Mouse (Mus musculus) embryonic facial prominence, embryonic 15.5 days (tissue): Measurements from ENCODE around the gene Mansc4. TPM values are rescaled to one million over a fixed set of nuclear protein-coding genes. Genes with fewer than 3 reads are reported as not detected.

Experiments used
- ATAC-seq: fragments of 200-750 bp; cut with Nextera tagmentation; 2 replicates; pipeline ENCODE4 v1.8.0; 2017; ENCODE audit warnings: low read depth, moderate TSS enrichment; ENCODE audit not compliant: insufficient number of reproducible peaks, low FRiP score, low TSS enrichment
- H3K27ac ChIP-seq: fragments of 300-500 bp; sonication (generic); replicated peaks from 2 replicates; pipeline ENCODE4 v1.5.1; 2015; ENCODE audit warnings: mild to moderate bottlenecking, inconsistent platforms
- H3K27me3 ChIP-seq: fragments of 300-500 bp; sonication (generic); 2 replicates; pipeline ENCODE4 v1.6.1; 2015; ENCODE audit warnings: inconsistent platforms
- H3K36me3 ChIP-seq: fragments of 300-500 bp; sonication (generic); 2 replicates; pipeline ENCODE4 v1.6.1; 2015; ENCODE audit warnings: mild to moderate bottlenecking, inconsistent platforms
- H3K4me1 ChIP-seq: fragments of 300-500 bp; sonication (generic); 2 replicates; pipeline ENCODE4 v1.6.1; 2015; ENCODE audit warnings: inconsistent platforms
- H3K4me2 ChIP-seq: fragments of 300-500 bp; sonication (generic); replicated peaks from 2 replicates; pipeline ENCODE4 v1.6.1; 2015; ENCODE audit warnings: mild to moderate bottlenecking, inconsistent platforms
- H3K4me3 ChIP-seq: fragments of 300-500 bp; sonication (generic); replicated peaks from 2 replicates; pipeline ENCODE4 v1.5.1; 2015; ENCODE audit warnings: mild to moderate bottlenecking, inconsistent platforms
- H3K9ac ChIP-seq: fragments of 300-500 bp; sonication (generic); 2 replicates; pipeline ENCODE4 v1.6.1; 2015; ENCODE audit warnings: inconsistent platforms
- H3K9me3 ChIP-seq: fragments of 300-500 bp; sonication (generic); replicated peaks from 2 replicates; pipeline ENCODE4 v1.6.1; 2016; ENCODE audit warnings: inconsistent platforms
- WGBS: fragments of 180-500 bp; shearing (Covaris S2); methylation state at CpG from one replicate; pipeline ENCODE4 v1.1.7; 2015; 5-methylcytosine and 5-hydroxymethylcytosine counted together
- polyA plus RNA-seq: library from polyadenylated mRNA; unstranded; fragments of >200 nt; fragmentation: Nextera tagmentation; extraction: Ambion mirVana; gene quantifications from 2 replicates; pipeline ENCODE4 v1.2.1, GENCODE M21; 2015

Mansc4 gene
- polyA plus RNA-seq, 1 experiment from 2014 or later: 1.4 TPM

DNA sequence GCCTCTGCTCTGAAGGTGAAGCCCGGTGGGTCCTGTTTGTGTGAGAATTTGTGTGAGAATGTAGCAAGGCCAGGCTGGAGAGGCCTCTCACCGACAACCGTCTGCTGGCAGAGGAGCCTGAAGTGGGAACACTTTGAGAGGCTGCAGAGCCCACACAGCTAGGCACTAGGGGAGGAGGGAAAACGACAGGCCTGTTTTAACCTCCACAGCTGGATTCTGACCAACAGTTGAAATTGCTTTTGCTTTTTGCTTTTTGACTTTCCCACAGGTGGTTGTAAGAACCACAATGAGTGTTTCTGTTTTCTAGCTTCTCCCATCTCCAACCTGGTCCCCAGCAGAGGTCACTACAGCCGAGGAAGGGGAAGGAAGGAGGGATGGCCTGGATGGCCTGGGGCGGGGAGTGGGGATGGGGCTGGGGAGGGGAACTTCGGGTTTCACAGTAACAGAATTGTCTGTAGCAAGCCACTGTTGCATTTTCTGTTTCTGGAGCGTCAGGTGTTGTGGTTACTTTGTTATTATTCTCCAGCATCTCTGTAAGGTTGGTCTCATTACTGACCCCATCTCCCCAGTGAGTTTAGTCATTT is 10.6 kb upstream of the Mansc4 start:
- Histone ChIP-seq H3K9me3 (no peaks in the 10 kb centered on the region), H3K4me2 (no peak overlapping the region), H3K36me3 (peaks cover 18% of the 10 kb centered on the region; the same call in 1 of the 2 replicates), H3K4me3 (no peak overlapping the region), H3K4me1 (peaks cover 17% of the 10 kb centered on the region), H3K27ac (no peak overlapping the region), H3K27me3 (no peaks in the 10 kb centered on the region), H3K9ac (no peak overlapping the region)
- no peak for ATAC-seq
- WGBS: 37% methylated on average over 8 of the region's 8 CpGs

DNA sequence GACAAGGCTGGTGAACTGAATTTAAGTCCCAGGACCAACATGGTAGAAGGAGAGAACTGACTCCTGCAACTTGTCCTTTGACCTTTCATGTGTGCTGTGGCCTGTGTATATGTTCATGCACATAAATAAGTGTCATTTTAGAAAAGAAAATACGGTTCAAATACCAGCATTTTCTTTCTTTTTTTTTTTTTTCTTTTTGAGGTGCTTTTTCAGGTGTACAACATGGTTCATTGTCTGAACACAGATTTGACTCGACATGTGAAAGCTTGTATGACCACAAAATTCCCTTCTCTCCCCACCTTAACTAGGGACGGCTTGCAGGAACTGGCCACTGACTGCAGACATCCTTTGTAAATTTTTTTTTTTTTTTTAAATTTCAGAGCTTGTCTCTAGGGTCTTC is 10.1 kb upstream of the Mansc4 start:
- 49% methylated on average over 3 of the region's 3 CpGs for WGBS
- no peak overlapping the region for H3K9ac ChIP-seq
- H3K27ac ChIP-seq: no peak overlapping the region
- H3K4me2 ChIP-seq: no peak overlapping the region
- ATAC-seq: no peak
- H3K36me3 ChIP-seq: peaks cover 13% of the 10 kb centered on the region; the same call in 1 of the 2 replicates
- no peaks in the 10 kb centered on the region for H3K9me3 ChIP-seq
- peaks cover 22% of the 10 kb centered on the region for H3K4me1 ChIP-seq
- no peak overlapping the region for H3K4me3 ChIP-seq
- no peaks in the 10 kb centered on the region for H3K27me3 ChIP-seq

DNA sequence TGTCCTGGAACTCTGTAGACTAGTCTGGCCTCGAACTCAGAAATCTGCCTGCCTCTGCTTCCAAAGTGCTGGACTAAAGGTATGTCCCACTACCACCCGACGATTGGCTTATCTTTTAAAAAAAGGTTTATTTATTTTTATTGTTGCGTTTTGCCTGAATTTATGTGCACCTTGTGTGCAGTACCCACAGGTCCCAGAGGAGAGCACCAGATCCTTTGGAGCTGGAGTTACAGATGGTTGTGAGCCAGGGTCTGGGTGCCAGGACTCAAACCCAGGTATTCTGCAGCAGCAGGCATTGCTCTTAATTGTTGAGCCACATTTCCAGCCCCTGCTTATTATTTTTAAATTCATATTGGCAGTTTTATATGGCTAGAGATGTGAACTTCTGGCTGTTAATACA is 9.3 kb upstream of the Mansc4 start:
- Histone ChIP-seq H3K27me3 (no peaks in the 10 kb centered on the region), H3K9ac (no peak overlapping the region), H3K27ac (no peak overlapping the region), H3K9me3 (no peaks in the 10 kb centered on the region), H3K4me1 (peaks cover 25% of the 10 kb centered on the region), H3K4me3 (no peak overlapping the region), H3K36me3 (peaks cover 10% of the 10 kb centered on the region; the same call in 1 of the 2 replicates), H3K4me2 (no peak overlapping the region)
- ATAC-seq: no peak
- 97% methylated on average over 4 of the region's 4 CpGs for WGBS

DNA sequence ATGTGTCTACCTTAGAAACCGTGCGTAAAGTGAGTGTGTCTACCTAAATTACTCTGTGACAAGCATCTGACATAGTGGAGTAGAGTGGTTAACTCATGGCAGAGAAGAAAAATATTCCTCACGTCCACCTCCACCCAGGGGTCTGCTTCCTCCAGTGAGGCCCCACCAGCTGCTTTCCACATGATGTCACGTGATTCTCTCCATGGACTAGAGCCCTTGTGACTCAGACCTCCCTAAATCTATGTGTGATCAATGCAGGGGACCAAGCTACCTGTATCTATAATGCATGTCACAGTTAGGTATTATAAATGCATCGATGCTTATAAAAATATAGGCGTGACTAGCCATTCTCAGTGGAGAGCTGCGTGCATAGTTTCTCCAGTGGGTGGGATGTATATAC is 7.9 kb upstream of the Mansc4 start:
- H3K36me3 ChIP-seq: peaks cover 8% of the 10 kb centered on the region; the same call in 1 of the 2 replicates
- H3K27me3 ChIP-seq: no peaks in the 10 kb centered on the region
- H3K9me3 ChIP-seq: no peaks in the 10 kb centered on the region
- no peak overlapping the region for H3K4me3 ChIP-seq
- no peak for ATAC-seq
- H3K9ac ChIP-seq: no peak overlapping the region
- H3K4me1 ChIP-seq: peaks cover 29% of the 10 kb centered on the region
- WGBS: 75% methylated on average over 7 of the region's 7 CpGs
- no peak overlapping the region for H3K27ac ChIP-seq
- H3K4me2 ChIP-seq: no peak overlapping the region

DNA sequence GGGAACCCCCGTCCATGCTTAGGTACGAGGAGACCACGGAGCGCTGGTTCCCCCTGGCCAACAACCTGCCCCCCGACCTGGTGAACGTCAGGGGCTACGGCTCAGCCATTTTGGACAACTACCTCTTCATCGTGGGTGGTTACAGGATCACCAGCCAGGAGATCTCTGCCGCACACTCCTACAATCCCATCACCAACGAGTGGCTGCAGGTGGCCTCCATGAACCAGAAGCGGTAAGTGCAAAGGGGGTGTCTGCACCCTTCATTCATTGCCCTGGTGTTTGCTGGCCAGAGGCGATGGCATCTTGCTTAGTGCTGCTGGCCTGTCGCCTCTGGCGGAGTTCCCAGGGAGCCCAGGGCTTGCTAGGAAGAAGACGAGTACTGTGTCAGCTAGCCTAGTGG is 5.3 kb upstream of the Mansc4 start:
- Histone ChIP-seq H3K9ac (peak overlapping the region; percentile 92), H3K4me1 (peaks cover 26% of the 10 kb centered on the region), H3K36me3 (peaks cover 8% of the 10 kb centered on the region; the same call in 1 of the 2 replicates), H3K4me2 (peak overlapping the region; percentile 98), H3K27ac (peak overlapping the region; percentile 82; the same call in 1 of the 2 replicates), H3K4me3 (peak overlapping the region; percentile 89), H3K27me3 (no peaks in the 10 kb centered on the region), H3K9me3 (no peaks in the 10 kb centered on the region)
- ATAC-seq: peak; percentile 1; the same call in 1 of the 2 replicates
- 3% methylated on average over 15 of the region's 15 CpGs for WGBS

DNA sequence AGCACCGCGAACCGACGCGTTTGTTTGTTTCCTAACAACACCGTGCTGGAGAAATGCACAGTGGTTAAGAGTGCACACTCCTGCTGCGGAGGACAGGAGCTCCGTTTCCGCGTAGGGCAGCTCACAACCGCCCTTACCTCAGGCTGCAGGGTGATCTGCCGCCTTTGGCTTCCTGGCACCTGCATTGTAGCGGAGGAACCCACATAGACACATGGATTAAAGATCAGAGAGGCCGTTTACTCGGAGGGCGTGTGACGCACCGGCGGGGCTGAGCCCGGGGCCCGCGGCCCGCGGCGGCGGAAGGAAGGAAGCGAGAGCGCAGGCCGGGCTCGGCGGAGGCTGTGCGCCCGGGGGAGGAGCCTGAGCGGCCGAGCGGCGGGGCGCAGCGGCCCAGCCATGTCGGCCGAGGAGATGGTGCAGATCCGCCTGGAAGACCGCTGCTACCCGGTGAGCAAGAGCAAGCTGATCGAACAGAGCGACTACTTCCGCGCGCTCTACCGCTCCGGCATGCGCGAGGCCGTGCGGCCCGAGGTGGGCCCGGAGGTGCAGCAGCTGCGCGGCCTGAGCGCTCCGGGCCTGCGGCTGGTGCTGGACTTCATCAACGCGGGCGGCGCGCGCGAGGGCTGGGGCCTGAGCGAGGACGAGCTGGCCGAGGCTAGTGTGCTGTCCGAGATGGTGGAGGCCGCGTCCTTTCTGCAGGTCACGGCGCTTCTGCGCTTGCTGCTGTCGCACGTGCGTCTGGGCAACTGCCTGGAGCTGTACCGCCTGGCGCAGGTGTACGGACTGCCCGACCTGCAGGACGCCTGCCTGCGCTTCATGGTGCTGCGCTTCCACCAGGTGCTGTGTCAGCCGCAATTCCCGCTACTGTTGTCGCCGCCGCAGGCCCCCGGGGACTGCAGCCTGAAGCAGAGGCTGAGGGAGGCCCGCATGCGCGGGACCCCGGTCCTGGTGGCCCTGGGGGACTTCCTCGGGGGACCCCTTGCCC is 4.6 kb upstream of the Mansc4 start, which contains the start of gene Klhl42:
Gene Klhl42, plus strand, starts transcription at position 244 of the 985 bp plus-strand sequence.
- Histone ChIP-seq H3K4me2 (peak within 1 kb of the TSS; percentile 98), H3K36me3 (peaks cover 8% of the 10 kb centered on the region; the same call in 1 of the 2 replicates), H3K9ac (peak within 1 kb of the TSS; percentile 92), H3K9me3 (no peaks in the 10 kb centered on the region), H3K4me1 (peaks cover 33% of the 10 kb centered on the region), H3K4me3 (peak within 1 kb of the TSS; percentile 89), H3K27me3 (no peaks in the 10 kb centered on the region), H3K27ac (peak within 1 kb of the TSS; percentile 82)
- peak; percentile 87 for ATAC-seq
- WGBS: under 1% methylated on average over 99 of the region's 99 CpGs

DNA sequence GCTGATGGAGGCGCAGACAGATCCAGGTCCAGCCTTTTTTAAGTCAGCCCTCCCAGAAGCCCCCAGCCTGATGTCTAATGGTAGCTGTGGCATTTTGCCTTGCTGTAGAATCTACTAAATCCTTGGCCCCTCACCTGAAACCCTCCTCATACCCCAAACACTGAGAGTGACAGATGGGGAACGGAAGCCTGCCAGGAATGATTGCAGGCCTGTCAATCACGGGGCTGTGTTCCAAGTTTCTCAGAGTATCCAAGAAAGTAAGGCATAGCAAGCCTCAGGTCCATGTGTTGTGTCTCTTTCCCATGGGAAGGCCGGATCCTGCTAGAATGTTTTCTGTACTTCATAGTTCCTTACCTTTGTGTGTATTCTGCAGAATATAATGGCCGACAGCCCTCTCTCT is 3.4 kb upstream of the Mansc4 start:
- ATAC-seq: no peak
- Histone ChIP-seq H3K4me3 (peak overlapping the region; percentile 89; the same call in 1 of the 2 replicates), H3K27me3 (no peaks in the 10 kb centered on the region), H3K27ac (no peak overlapping the region), H3K36me3 (no peaks in the 10 kb centered on the region), H3K4me1 (peaks cover 34% of the 10 kb centered on the region), H3K9ac (no peak overlapping the region), H3K9me3 (no peaks in the 10 kb centered on the region), H3K4me2 (peak overlapping the region; percentile 98; the same call in 1 of the 2 replicates)
- WGBS: 67% methylated on average over 5 of the region's 5 CpGs

DNA sequence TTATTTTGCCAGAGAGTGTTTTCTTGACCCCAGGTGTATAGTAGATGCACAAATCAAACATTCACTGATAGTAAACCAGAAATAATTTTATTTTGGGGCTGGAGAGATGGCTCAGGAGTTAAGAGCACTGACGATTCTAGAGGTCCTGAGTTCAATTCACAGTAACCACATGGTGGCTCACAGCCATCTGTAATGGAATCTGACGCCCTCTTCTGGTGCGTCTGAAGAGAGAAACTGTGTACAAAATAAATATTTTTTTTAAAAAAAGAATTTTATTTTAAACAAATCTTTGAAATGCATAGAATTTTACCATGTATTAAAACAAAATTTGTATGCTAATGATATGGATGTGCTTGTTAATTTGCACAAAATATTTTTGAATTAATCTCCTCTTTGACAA is 1.7 kb upstream of the Mansc4 start:
- Histone ChIP-seq H3K9ac (no peak overlapping the region), H3K27me3 (no peaks in the 10 kb centered on the region), H3K4me2 (no peak overlapping the region), H3K36me3 (no peaks in the 10 kb centered on the region), H3K4me1 (peaks cover 23% of the 10 kb centered on the region), H3K27ac (no peak overlapping the region), H3K9me3 (no peaks in the 10 kb centered on the region), H3K4me3 (no peak overlapping the region)
- WGBS: 82% methylated on average over 3 of the region's 3 CpGs
- ATAC-seq: no peak

DNA sequence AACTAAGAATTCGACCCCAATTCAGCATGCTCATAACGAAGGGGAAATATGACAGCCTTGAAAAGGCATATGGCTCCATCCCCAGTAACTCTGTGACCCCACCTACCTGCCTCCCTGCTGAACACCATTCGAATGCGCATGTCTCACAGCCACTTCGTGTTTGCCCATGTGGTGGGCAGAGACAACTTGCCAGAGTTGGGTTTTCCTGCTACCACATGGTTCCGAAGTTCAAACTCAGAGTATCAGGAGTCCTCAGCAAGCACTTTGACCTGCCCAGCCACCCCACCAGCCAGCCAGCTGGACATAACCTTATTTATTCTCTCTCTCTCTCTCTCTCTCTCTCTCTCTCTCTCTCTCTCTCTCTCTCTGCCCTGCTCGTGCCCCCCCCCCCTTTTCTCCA is 904 bp upstream of the Mansc4 start:
- no peak for ATAC-seq
- H3K36me3 ChIP-seq: no peaks in the 10 kb centered on the region
- no peaks in the 10 kb centered on the region for H3K27me3 ChIP-seq
- H3K9me3 ChIP-seq: no peaks in the 10 kb centered on the region
- H3K4me1 ChIP-seq: peaks cover 23% of the 10 kb centered on the region
- no peak overlapping the region for H3K9ac ChIP-seq
- no peak overlapping the region for H3K27ac ChIP-seq
- no peak overlapping the region for H3K4me2 ChIP-seq
- 48% methylated on average over 7 of the region's 7 CpGs for WGBS
- H3K4me3 ChIP-seq: no peak overlapping the region

DNA sequence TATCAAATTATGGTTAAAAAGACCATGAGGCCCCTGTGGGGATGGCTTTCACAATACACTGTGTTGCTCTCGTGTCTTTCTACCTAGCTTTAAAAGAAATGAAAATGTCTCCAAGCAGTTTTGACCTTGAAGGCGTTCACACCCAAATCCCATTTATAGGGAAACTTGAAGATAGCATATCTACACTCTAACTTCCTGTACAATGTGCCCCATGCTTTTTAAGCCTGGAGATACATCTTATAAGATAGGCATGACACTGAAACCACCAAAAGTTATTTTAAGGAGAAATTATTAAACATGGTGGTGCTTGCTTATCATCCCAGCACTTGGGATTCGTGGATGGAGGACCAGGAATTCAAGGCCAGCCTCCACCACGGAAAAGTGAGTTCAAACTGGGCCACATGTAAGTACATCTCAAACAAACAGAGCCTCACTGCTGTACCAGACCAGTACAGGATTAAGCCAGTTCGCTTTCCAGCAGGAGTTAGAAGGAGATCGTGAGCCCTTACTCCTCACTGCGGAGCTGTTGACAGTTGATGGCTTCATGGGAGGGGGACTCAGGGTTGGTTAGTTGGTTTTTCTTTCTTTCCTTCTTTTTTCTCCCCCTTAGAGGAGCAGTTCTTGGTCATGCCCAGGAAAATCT is 1.3 kb downstream of the Mansc4 start:
- Histone ChIP-seq H3K4me3 (no peak overlapping the region), H3K9me3 (no peaks in the 10 kb centered on the region), H3K9ac (no peak overlapping the region), H3K27me3 (no peaks in the 10 kb centered on the region), H3K4me2 (no peak overlapping the region), H3K27ac (no peak overlapping the region), H3K4me1 (peaks cover 10% of the 10 kb centered on the region), H3K36me3 (no peaks in the 10 kb centered on the region)
- WGBS: 60% methylated on average over 7 of the region's 7 CpGs
- no peak for ATAC-seq

DNA sequence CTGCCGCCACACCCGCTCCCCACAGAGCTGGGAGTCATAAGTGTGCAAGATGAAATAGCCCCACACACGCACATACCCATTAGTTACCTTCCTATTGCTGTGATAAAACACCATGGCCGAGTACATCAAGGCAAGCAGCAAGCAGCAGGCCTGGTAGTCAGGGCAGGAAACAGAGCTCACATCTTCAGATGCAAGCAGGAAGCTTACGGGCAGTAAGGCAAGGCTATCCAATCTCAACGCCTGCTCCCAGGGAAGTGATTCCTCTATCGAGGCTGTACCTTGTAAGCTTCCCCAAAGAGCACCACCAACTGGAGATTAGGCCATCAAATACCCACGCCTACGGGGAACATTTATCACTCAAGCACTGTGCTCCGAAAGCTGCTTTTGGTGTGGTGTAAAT is 6.9 kb downstream of the Mansc4 start:
- 94% methylated on average over 10 of the region's 10 CpGs for WGBS
- no peak overlapping the region for H3K4me3 ChIP-seq
- H3K9me3 ChIP-seq: no peaks in the 10 kb centered on the region
- no peak overlapping the region for H3K27ac ChIP-seq
- no peak for ATAC-seq
- 0 out of 2 replicates have a peak, but pooled peaks cover 4% of the 10 kb centered on the region for H3K4me1 ChIP-seq
- no peak overlapping the region for H3K9ac ChIP-seq
- no peaks in the 10 kb centered on the region for H3K36me3 ChIP-seq
- H3K4me2 ChIP-seq: no peak overlapping the region
- no peaks in the 10 kb centered on the region for H3K27me3 ChIP-seq
